Mouse (Mus musculus): ENCODE measurements around the gene Mfn1. TPM values are rescaled to one million over a fixed set of nuclear protein-coding genes. Genes with fewer than 3 reads are reported as not detected.

Gene Mfn1
- total RNA-seq (2021): 100 to 1,000 TPM; 326 to 361 TPM

- peak; percentile 96 for DNase-seq
- intact Hi-C loops (cut with DNase I): loop anchor here (2.0 kb wide), 1 partner anchor 19 kb away; the partner anchor contains the start of gene Zfp639
These were observed at the start of gene Mfn1 for GRCm38 (mm10) chr3:32529303-32529898. TSS of gene Mfn1 (plus strand) at chr3:32529465.

- intact Hi-C loops (cut with DNase I): no loop called here
These were observed 49.3 kb upstream of the Mfn1 start for GRCm38 (mm10) chr3:32479961-32480360.

GRCm38 (mm10) chr3:32483035-32483434, 46.2 kb upstream of the Mfn1 start:
- DNase-seq: no peak

More at GRCm38 (mm10) chr3:32479961-32480360, 49.3 kb upstream of the Mfn1 start:
- no peak for DNase-seq

GRCm38 (mm10) chr3:32486543-32486942, 42.7 kb upstream of the Mfn1 start:
- intact Hi-C loops (cut with DNase I): no loop called here
- DNase-seq: no peak

More at GRCm38 (mm10) chr3:32483035-32483434, 46.2 kb upstream of the Mfn1 start:
- intact Hi-C loops (cut with DNase I): no loop called here

GRCm38 (mm10) chr3:32488172-32488571, 41.1 kb upstream of the Mfn1 start:
- DNase-seq: no peak
- intact Hi-C loops (cut with DNase I): no loop called here

- intact Hi-C loops (cut with DNase I): no loop called here
- no peak for DNase-seq
These were observed 39.0 kb upstream of the Mfn1 start for GRCm38 (mm10) chr3:32490076-32490927.

- DNase-seq: no peak
- intact Hi-C loops (cut with DNase I): no loop called here
These were observed 38.3 kb upstream of the Mfn1 start for GRCm38 (mm10) chr3:32490928-32491315.

- intact Hi-C loops (cut with DNase I): no loop called here
- no peak for DNase-seq
These were observed 36.9 kb upstream of the Mfn1 start, which contains the start of gene Kcnmb3 for GRCm38 (mm10) chr3:32492097-32493090. TSS of gene Kcnmb3 (minus strand) at chr3:32492231.

- DNase-seq: no peak
- intact Hi-C loops (cut with DNase I): no loop called here
These were observed 34.7 kb upstream of the Mfn1 start for GRCm38 (mm10) chr3:32494387-32495087.

GRCm38 (mm10) chr3:32495088-32495770, 34.0 kb upstream of the Mfn1 start:
- intact Hi-C loops (cut with DNase I): no loop called here
- DNase-seq: no peak

- DNase-seq: no peak
- intact Hi-C loops (cut with DNase I): no loop called here
These were observed 33.2 kb upstream of the Mfn1 start for GRCm38 (mm10) chr3:32495856-32496710.

- no peak for DNase-seq
- intact Hi-C loops (cut with DNase I): no loop called here
These were observed 32.6 kb upstream of the Mfn1 start for GRCm38 (mm10) chr3:32496711-32497070.

GRCm38 (mm10) chr3:32500346-32500745, 28.9 kb upstream of the Mfn1 start:
- DNase-seq: no peak
- intact Hi-C loops (cut with DNase I): no loop called here

GRCm38 (mm10) chr3:32505841-32506240, 23.4 kb upstream of the Mfn1 start:
- DNase-seq: no peak
- intact Hi-C loops (cut with DNase I): loop anchor here (5.0 kb wide), 4 partner anchors 49 to 714 kb away; partner anchors contain the start of gene Pik3ca

GRCm38 (mm10) chr3:32506366-32507225, 22.7 kb upstream of the Mfn1 start:
- intact Hi-C loops (cut with DNase I): loop anchor here (5.0 kb wide), 4 partner anchors 49 to 714 kb away; partner anchors contain the start of gene Pik3ca
- no peak for DNase-seq

GRCm38 (mm10) chr3:32508666-32509324, 20.5 kb upstream of the Mfn1 start:
- intact Hi-C loops (cut with DNase I): loop anchor here (1.0 to 5.0 kb wide), 6 partner anchors 36 to 716 kb away; partner anchors contain the start of gene Pik3ca
- DNase-seq: peak; percentile 78 to 82
